Mouse (Mus musculus) limb, embryonic 11.5 days (tissue): ENCODE results near the gene Xrcc1. TPM values are rescaled to one million over a fixed set of nuclear protein-coding genes. Genes with fewer than 3 reads are reported as not detected.
"Not testable (repeated sequence)": the region's sequence is repeated elsewhere in the genome, so short reads cannot be mapped to it uniquely, and the experiment has no call there.

Source experiments
- ATAC-seq: fragments of 200-750 bp; cut with Nextera tagmentation; 2 replicates; pipeline ENCODE4 v1.8.0; 2017; ENCODE audit warnings: low read depth; ENCODE audit not compliant: insufficient number of reproducible peaks, low FRiP score, low TSS enrichment
- DNase-seq: peaks from one replicate; pipeline ENCODE4 v3.0.0-alpha.2; 2015; ENCODE audit warnings: low spot score
- H3K27ac ChIP-seq: fragments of 300-500 bp; sonication (generic); replicated peaks from 2 replicates; pipeline ENCODE4 v1.5.1; 2014; ENCODE audit warnings: low read depth, mild to moderate bottlenecking, low read length
- H3K27me3 ChIP-seq: fragments of 300-500 bp; sonication (generic); 2 replicates; pipeline ENCODE4 v1.6.1; 2014; ENCODE audit warnings: mild to moderate bottlenecking, low read length, mixed read lengths; ENCODE audit not compliant: control insufficient read depth, insufficient read depth
- H3K36me3 ChIP-seq: fragments of 300-500 bp; sonication (generic); 2 replicates; pipeline ENCODE4 v1.6.1; 2014; ENCODE audit warnings: mild to moderate bottlenecking, low read length, moderate library complexity, mixed read lengths; ENCODE audit not compliant: control insufficient read depth, insufficient read depth
- H3K4me1 ChIP-seq: fragments of 300-500 bp; sonication (generic); 2 replicates; pipeline ENCODE4 v1.6.1; 2014; ENCODE audit warnings: low read length, mixed read lengths; ENCODE audit not compliant: control insufficient read depth, insufficient read depth
- H3K4me2 ChIP-seq: fragments of 300-500 bp; sonication (generic); 2 replicates; pipeline ENCODE4 v1.6.1; 2014; ENCODE audit warnings: low read depth, mild to moderate bottlenecking, moderate library complexity; ENCODE audit not compliant: severe bottlenecking
- H3K4me3 ChIP-seq: fragments of 300-500 bp; sonication (generic); 2 replicates; pipeline ENCODE4 v1.5.1; 2014; ENCODE audit warnings: low read depth, low read length
- H3K9ac ChIP-seq: fragments of 300-500 bp; sonication (generic); 2 replicates; pipeline ENCODE4 v1.6.1; 2014; ENCODE audit warnings: mild to moderate bottlenecking, low read length
- H3K9me3 ChIP-seq: fragments of 300-500 bp; sonication (generic); 2 replicates; pipeline ENCODE4 v1.6.1; 2016; ENCODE audit warnings: low read length; ENCODE audit not compliant: control insufficient read depth
- WGBS: fragments of 180-500 bp; shearing (Covaris S2); extraction: QIAGEN DNeasy Blood & Tissue Kit; methylation state at CpG from one replicate; pipeline ENCODE4 v1.1.7; 2014; 5-methylcytosine and 5-hydroxymethylcytosine counted together
- polyA plus RNA-seq: library from polyadenylated mRNA; unstranded; fragments of >200 nt; fragmentation: Nextera tagmentation; extraction: Ambion mirVana; gene quantifications from 2 replicates; pipeline ENCODE4 v1.2.1, GENCODE M21; 2014

Xrcc1 gene
- polyA plus RNA-seq, 1 experiment from 2014 or later: 141 TPM

- Histone ChIP-seq H3K9me3 (0 out of 2 replicates have a peak, but pooled peaks cover under 1% of the 10 kb centered on the region), H3K36me3 (no peaks in the 10 kb centered on the region), H3K27ac (no peak overlapping the region), H3K4me1 (no peaks in the 10 kb centered on the region), H3K4me2 (no peak overlapping the region), H3K9ac (no peak overlapping the region), H3K4me3 (no peak overlapping the region), H3K27me3 (peaks cover 12% of the 10 kb centered on the region)
- ATAC-seq (no peak), DNase-seq (no peak)
- WGBS: 77% methylated on average over 8 of the region's 8 CpGs
These were observed 71.7 kb downstream of the Xrcc1 start for GRCm38 (mm10) chr7:24617763-24618162.

- H3K9ac ChIP-seq, DNase-seq, H3K4me2 ChIP-seq, H3K4me3 ChIP-seq, H3K4me1 ChIP-seq, H3K36me3 ChIP-seq, H3K9me3 ChIP-seq, H3K27me3 ChIP-seq, ATAC-seq, H3K27ac ChIP-seq: not testable (repeated sequence)
- WGBS: 89% methylated on average over 8 of the region's 8 CpGs
These were observed 72.3 kb downstream of the Xrcc1 start for GRCm38 (mm10) chr7:24618374-24618773.

GRCm38 (mm10) chr7:24619671-24620397, 73.7 kb downstream of the Xrcc1 start:
- DNase-seq (no peak), ATAC-seq (no peak)
- 51% methylated on average over 13 of the region's 13 CpGs for WGBS
- Histone ChIP-seq H3K27me3 (0 out of 2 replicates have a peak, but pooled peaks cover 3% of the 10 kb centered on the region), H3K36me3 (no peaks in the 10 kb centered on the region), H3K4me1 (no peaks in the 10 kb centered on the region), H3K27ac (no peak overlapping the region), H3K4me2 (no peak overlapping the region), H3K4me3 (no peak overlapping the region), H3K9me3 (peaks cover 3% of the 10 kb centered on the region; the same call in 1 of the 2 replicates), H3K9ac (no peak overlapping the region)

GRCm38 (mm10) chr7:24621193-24621592, 75.1 kb downstream of the Xrcc1 start:
- no peak overlapping the region for H3K4me3 ChIP-seq
- peaks cover 3% of the 10 kb centered on the region; the same call in 1 of the 2 replicates for H3K9me3 ChIP-seq
- H3K36me3 ChIP-seq: no peaks in the 10 kb centered on the region
- H3K4me1 ChIP-seq: no peaks in the 10 kb centered on the region
- no peak for DNase-seq
- H3K4me2 ChIP-seq: no peak overlapping the region
- H3K27me3 ChIP-seq: 0 out of 2 replicates have a peak, but pooled peaks cover 3% of the 10 kb centered on the region
- no peak for ATAC-seq
- H3K9ac ChIP-seq: no peak overlapping the region
- H3K27ac ChIP-seq: no peak overlapping the region
- 83% methylated on average over 3 of the region's 3 CpGs for WGBS

GRCm38 (mm10) chr7:24622967-24623366, 76.9 kb downstream of the Xrcc1 start:
- Histone ChIP-seq H3K4me3 (no peak overlapping the region), H3K4me2 (no peak overlapping the region), H3K27me3 (0 out of 2 replicates have a peak, but pooled peaks cover 3% of the 10 kb centered on the region), H3K27ac (no peak overlapping the region), H3K9ac (no peak overlapping the region), H3K4me1 (no peaks in the 10 kb centered on the region), H3K9me3 (peaks cover 3% of the 10 kb centered on the region; the same call in 1 of the 2 replicates), H3K36me3 (no peaks in the 10 kb centered on the region)
- DNase-seq (no peak), ATAC-seq (no peak)
- 82% methylated on average over 6 of the region's 6 CpGs for WGBS

Other genes starting within 250 kb of the Xrcc1 start
- gene Zfp61, start 245.1 kb upstream of the Xrcc1 start, polyA plus RNA-seq: 50.1 and 51.2 TPM in 2 replicates
- gene Zfp94, start 229.6 kb upstream of the Xrcc1 start, polyA plus RNA-seq: 13.2 and 14.2 TPM in 2 replicates
- gene Tescl, start 212.4 kb upstream of the Xrcc1 start, polyA plus RNA-seq: not detected in 2 replicates
- not detected in 2 replicates for gene Lypd5, start 197.1 kb upstream of the Xrcc1 start, polyA plus RNA-seq
- 2.6 and 2.7 TPM in 2 replicates for gene Kcnn4, start 176.0 kb upstream of the Xrcc1 start, polyA plus RNA-seq
- 20.2 and 22.1 TPM in 2 replicates for gene Smg9, start 146.7 kb upstream of the Xrcc1 start, polyA plus RNA-seq
- gene Irgc1, start 94.0 kb upstream of the Xrcc1 start, polyA plus RNA-seq: not detected in 2 replicates
- gene Plaur, start 83.8 kb upstream of the Xrcc1 start, polyA plus RNA-seq: 2.1 and 2.3 TPM in 2 replicates
- gene Cadm4, start 64.3 kb upstream of the Xrcc1 start, polyA plus RNA-seq: 1.9 and 2.2 TPM in 2 replicates
- gene Zfp428, start 39.3 kb upstream of the Xrcc1 start, polyA plus RNA-seq: 65.6 and 75.7 TPM in 2 replicates
- 0.48 and 0.52 TPM in 2 replicates for gene AC161166.1, start 33.8 kb upstream of the Xrcc1 start, polyA plus RNA-seq
- 7.5 and 8.1 TPM in 2 replicates for gene Irgq, start 15.6 kb upstream of the Xrcc1 start, polyA plus RNA-seq
- gene Pinlyp, start 171 bp upstream of the Xrcc1 start, polyA plus RNA-seq: 0.19 TPM in 1 of 2 replicates, not detected in the other
- gene Ethe1, start 41.3 kb downstream of the Xrcc1 start, polyA plus RNA-seq: 30.8 and 32.2 TPM in 2 replicates
- gene Zfp575, start 41.4 kb downstream of the Xrcc1 start, polyA plus RNA-seq: 2.1 and 2.3 TPM in 2 replicates
- gene Phldb3, start 64.5 kb downstream of the Xrcc1 start, polyA plus RNA-seq: 0.16 and 0.21 TPM in 2 replicates
- gene Lypd3, start 90.3 kb downstream of the Xrcc1 start, polyA plus RNA-seq: 1.7 and 2.8 TPM in 2 replicates
- gene Tex101, start 130.4 kb downstream of the Xrcc1 start, polyA plus RNA-seq: not detected in 2 replicates
- not detected in 2 replicates for gene BC049730, start 163.0 kb downstream of the Xrcc1 start, polyA plus RNA-seq
- not detected in 2 replicates for gene Gm4763, start 180.6 kb downstream of the Xrcc1 start, polyA plus RNA-seq
- gene Cd177, start 214.0 kb downstream of the Xrcc1 start, polyA plus RNA-seq: not detected in 2 replicates
- 0.24 TPM in 1 of 2 replicates, not detected in the other for gene Ceacam10, start 230.9 kb downstream of the Xrcc1 start, polyA plus RNA-seq